Mouse (Mus musculus) midbrain, postnatal 0 days (tissue): ENCODE data around the gene Tk1. TPM values are rescaled to one million over a fixed set of nuclear protein-coding genes. Genes with fewer than 3 reads are reported as not detected.
A peak's percentile ranks its signal among the peaks of the same experiment; 100 is the strongest.

Experiments
- ATAC-seq: fragments of 200-750 bp; cut with Nextera tagmentation; 2 replicates; pipeline ENCODE4 v1.8.0; 2017; ENCODE audit warnings: moderate number of reproducible peaks, mild to moderate bottlenecking, moderate TSS enrichment, moderate library complexity; ENCODE audit not compliant: low FRiP score
- DNase-seq: peaks from one replicate; pipeline ENCODE4 v3.0.0-alpha.2; 2015; ENCODE audit warnings: low spot score
- H3K27ac ChIP-seq: fragments of 300-500 bp; sonication (generic); 2 replicates; pipeline ENCODE4 v1.5.1; 2014; ENCODE audit warnings: low read depth, mild to moderate bottlenecking, low read length, mixed read lengths
- H3K27me3 ChIP-seq: fragments of 300-500 bp; sonication (generic); 2 replicates; pipeline ENCODE4 v1.6.1; 2014; ENCODE audit warnings: low read length, control low read depth, mixed read lengths; ENCODE audit not compliant: insufficient read depth
- H3K36me3 ChIP-seq: fragments of 300-500 bp; sonication (generic); 2 replicates; pipeline ENCODE4 v1.6.1; 2014; ENCODE audit warnings: low read length, control low read depth, mixed read lengths; ENCODE audit not compliant: insufficient read depth
- H3K4me1 ChIP-seq: fragments of 300-500 bp; sonication (generic); 2 replicates; pipeline ENCODE4 v1.6.1; 2014; ENCODE audit warnings: mild to moderate bottlenecking, control low read depth, antibody characterized with exemption, low read length, mixed read lengths; ENCODE audit not compliant: insufficient read depth
- H3K4me2 ChIP-seq: fragments of 300-500 bp; sonication (generic); 2 replicates; pipeline ENCODE4 v1.6.1; 2014; ENCODE audit warnings: low read depth, mild to moderate bottlenecking, low read length, mixed read lengths; ENCODE audit not compliant: poor library complexity, severe bottlenecking
- H3K4me3 ChIP-seq: fragments of 300-500 bp; sonication (generic); 2 replicates; pipeline ENCODE4 v1.5.1; 2014; ENCODE audit warnings: low read depth, mild to moderate bottlenecking, low read length, moderate library complexity
- H3K9ac ChIP-seq: fragments of 300-500 bp; sonication (generic); replicated peaks from 2 replicates; pipeline ENCODE4 v1.6.1; 2014; ENCODE audit warnings: mild to moderate bottlenecking, low read length, moderate library complexity, mixed read lengths; ENCODE audit not compliant: poor library complexity, severe bottlenecking
- H3K9me3 ChIP-seq: fragments of 300-500 bp; sonication (generic); 2 replicates; pipeline ENCODE4 v1.6.1; 2016; ENCODE audit warnings: low read length, control low read depth
- CTCF ChIP-seq: IDR thresholded peaks from 2 replicates; pipeline ENCODE4 v1.5.1; 2016; ENCODE audit warnings: antibody characterized with exemption, mild to moderate bottlenecking
- WGBS: fragments of 180-500 bp; shearing (Covaris S2); extraction: QIAGEN DNeasy Blood & Tissue Kit; methylation state at CpG from one replicate; pipeline ENCODE4 v1.1.7; 2014; 5-methylcytosine and 5-hydroxymethylcytosine counted together
- polyA plus RNA-seq: library from polyadenylated mRNA; unstranded; fragments of >200 nt; fragmentation: Nextera tagmentation; extraction: Ambion mirVana; gene quantifications from 2 replicates; pipeline ENCODE4 v1.2.1, GENCODE M21; 2015
- total RNA-seq: library from RNA; depleted of rRNA; stranded (reverse); fragments of >200 nt; gene quantifications from 2 replicates; pipeline ENCODE4 v1.2.3, GENCODE M21; 2014

Gene Tk1
- total and polyA plus RNA-seq, 2 experiments from 2014 or later: 6.5 to 8.8 TPM

GRCm38 (mm10) chr11:117813867-117814266 is 12.0 kb downstream of the Tk1 start:
- Histone ChIP-seq H3K27ac (no peak overlapping the region), H3K4me3 (no peak overlapping the region)
- WGBS: 72% methylated on average over 5 of the region's 5 CpGs

GRCm38 (mm10) chr11:117810401-117811046 is 15.4 kb downstream of the Tk1 start:
- DNase-seq (peak; percentile 88), ATAC-seq (peak; percentile 79)
- peak overlapping the region; percentile 52 for H3K4me3 ChIP-seq
- no peak overlapping the region for H3K27ac ChIP-seq
- peak; percentile 64 for TF ChIP-seq CTCF
- H3K4me1 ChIP-seq: no peaks in the 10 kb centered on the region
- H3K27me3 ChIP-seq: peaks cover 10% of the 10 kb centered on the region; the same call in 1 of the 2 replicates
- H3K36me3 ChIP-seq: no peaks in the 10 kb centered on the region
- WGBS: under 1% methylated on average over 21 of the region's 21 CpGs
- peak overlapping the region; percentile 46; the same call in 1 of the 2 replicates for H3K9ac ChIP-seq
- H3K9me3 ChIP-seq: no peaks in the 10 kb centered on the region
- H3K4me2 ChIP-seq: peak overlapping the region; percentile 93

More at GRCm38 (mm10) chr11:117813867-117814266, 12.0 kb downstream of the Tk1 start:
- Histone ChIP-seq H3K4me1 (no peaks in the 10 kb centered on the region), H3K4me2 (no peak overlapping the region), H3K9ac (no peak overlapping the region), H3K36me3 (no peaks in the 10 kb centered on the region), H3K27me3 (peaks cover 5% of the 10 kb centered on the region; the same call in 1 of the 2 replicates), H3K9me3 (no peaks in the 10 kb centered on the region)
- no peak for TF ChIP-seq CTCF
- DNase-seq (no peak), ATAC-seq (no peak)

GRCm38 (mm10) chr11:117809407-117810311 is 16.2 kb downstream of the Tk1 start, which contains the start of the genes Gm20708 and Syngr2:
Gene Gm20708 (plus strand): TSS chr11:117809668.
Gene Syngr2 (plus strand): TSS chr11:117809668.
- Histone ChIP-seq H3K4me2 (peak within 1 kb of the TSS; percentile 93), H3K36me3 (no peaks in the 10 kb centered on the region), H3K4me1 (no peaks in the 10 kb centered on the region), H3K9me3 (no peaks in the 10 kb centered on the region), H3K27me3 (peaks cover 10% of the 10 kb centered on the region; the same call in 1 of the 2 replicates), H3K9ac (peak within 1 kb of the TSS; percentile 46), H3K27ac (no peak within 1 kb of the TSS), H3K4me3 (peak within 1 kb of the TSS; percentile 52)
- peak; percentile 66 for ATAC-seq
- no peak for TF ChIP-seq CTCF
- under 1% methylated on average over 74 of the region's 75 CpGs for WGBS
- peak; percentile 71 for DNase-seq

GRCm38 (mm10) chr11:117806781-117807180 is 19.1 kb downstream of the Tk1 start:
- no peak for ATAC-seq
- Histone ChIP-seq H3K9me3 (no peaks in the 10 kb centered on the region), H3K27me3 (peaks cover 10% of the 10 kb centered on the region; the same call in 1 of the 2 replicates), H3K4me1 (no peaks in the 10 kb centered on the region), H3K36me3 (no peaks in the 10 kb centered on the region), H3K4me3 (no peak overlapping the region), H3K4me2 (no peak overlapping the region), H3K27ac (no peak overlapping the region), H3K9ac (no peak overlapping the region)
- no peak for TF ChIP-seq CTCF
- DNase-seq: no peak
- 91% methylated on average over 6 of the region's 6 CpGs for WGBS

GRCm38 (mm10) chr11:117803166-117803688 is 22.7 kb downstream of the Tk1 start:
- Histone ChIP-seq H3K4me3 (no peak overlapping the region), H3K27me3 (no peaks in the 10 kb centered on the region), H3K9me3 (no peaks in the 10 kb centered on the region), H3K4me1 (no peaks in the 10 kb centered on the region), H3K9ac (no peak overlapping the region), H3K4me2 (no peak overlapping the region), H3K36me3 (no peaks in the 10 kb centered on the region), H3K27ac (no peak overlapping the region)
- 98% methylated on average over 3 of the region's 3 CpGs for WGBS
- TF ChIP-seq CTCF: no peak
- no peak for ATAC-seq
- no peak for DNase-seq
